Mouse (Mus musculus) ES-Bruce4 (cell line): ENCODE measurements around the gene Ddx39. TPM values are rescaled to one million over a fixed set of nuclear protein-coding genes. Genes with fewer than 3 reads are reported as not detected.

Experiments used
- H3K27ac ChIP-seq: 2 replicates; pipeline ENCODE4 v1.5.1; 2012; ENCODE audit warnings: low read length, inconsistent platforms; ENCODE audit not compliant: insufficient read depth
- H3K27me3 ChIP-seq: 2 replicates; pipeline ENCODE4 v1.6.1; 2012; ENCODE audit warnings: mild to moderate bottlenecking, low read length, inconsistent platforms; ENCODE audit not compliant: control insufficient read depth, poor library complexity, insufficient read depth, severe bottlenecking
- H3K36me3 ChIP-seq: 2 replicates; pipeline ENCODE4 v1.6.1; 2012; ENCODE audit warnings: inconsistent platforms, mild to moderate bottlenecking, low read length, moderate library complexity; ENCODE audit not compliant: control insufficient read depth, poor library complexity, insufficient read depth, severe bottlenecking
- H3K4me1 ChIP-seq: one replicate; pipeline ENCODE4 v1.8.1; 2011; ENCODE audit warnings: low read length; ENCODE audit not compliant: control insufficient read depth, insufficient read depth
- H3K4me3 ChIP-seq: 2 replicates; pipeline ENCODE4 v1.5.1; 2011; ENCODE audit warnings: low read depth, mild to moderate bottlenecking, low read length
- H3K9ac ChIP-seq: 2 replicates; pipeline ENCODE4 v1.6.1; 2012; ENCODE audit warnings: low read depth, mild to moderate bottlenecking, inconsistent platforms; ENCODE audit not compliant: poor library complexity, severe bottlenecking
- H3K9me3 ChIP-seq: replicated peaks from 2 replicates; pipeline ENCODE4 v1.6.1; 2012; ENCODE audit warnings: mild to moderate bottlenecking, low read length, inconsistent platforms; ENCODE audit not compliant: control insufficient read depth, poor library complexity, insufficient read depth, severe bottlenecking
- CTCF ChIP-seq: IDR thresholded peaks from one replicate; pipeline ENCODE4 v1.8.1; 2011; ENCODE audit warnings: low read depth, low read length
- EP300 ChIP-seq: IDR thresholded peaks from 2 replicates; pipeline ENCODE4 v1.6.1; 2011; ENCODE audit warnings: low read depth, low read length; ENCODE audit not compliant: insufficient read depth
- POLR2A ChIP-seq: IDR thresholded peaks from one replicate; pipeline ENCODE4 v1.8.1; 2011; ENCODE audit warnings: low read length; ENCODE audit not compliant: insufficient read depth
- polyA plus RNA-seq: library from polyadenylated mRNA; stranded (reverse); fragments of >200 nt; gene quantifications from 2 replicates; pipeline ENCODE4 v1.2.4, GENCODE M21; 2011; ENCODE audit warnings: low read depth; ENCODE audit not compliant: missing spikeins, insufficient read depth, insufficient read length

The Ddx39 gene
- polyA plus RNA-seq, 1 experiment, result 117 TPM

DNA sequence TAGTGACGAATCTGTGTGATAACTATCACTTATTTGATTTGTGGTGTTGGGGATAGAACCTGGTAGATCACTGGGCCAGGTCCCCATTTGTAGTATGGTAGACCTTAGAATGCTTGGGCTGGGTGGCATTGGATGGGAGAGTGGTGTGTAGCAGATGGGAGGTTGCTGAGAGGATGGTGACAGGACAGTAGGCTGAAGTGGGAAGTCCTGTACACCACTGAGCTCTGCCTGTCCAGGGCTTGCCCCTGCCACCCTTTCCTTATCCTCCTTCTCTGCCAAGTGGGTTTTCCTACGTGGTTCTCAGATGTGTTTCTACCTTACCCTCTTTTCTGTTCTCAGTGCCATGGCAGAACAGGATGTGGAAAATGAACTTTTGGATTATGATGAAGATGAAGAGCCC lies 4.1 kb downstream of the Ddx39 start:
- Histone ChIP-seq H3K9ac (no peak overlapping the region), H3K36me3 (peaks cover 60% of the 10 kb centered on the region), H3K9me3 (no peaks in the 10 kb centered on the region), H3K27me3 (no peaks in the 10 kb centered on the region), H3K4me1 (no peaks in the 10 kb centered on the region), H3K4me3 (no peak overlapping the region), H3K27ac (no peak overlapping the region)
- TF ChIP-seq POLR2A (no peak), EP300 (no peak), CTCF (no peak)

DNA sequence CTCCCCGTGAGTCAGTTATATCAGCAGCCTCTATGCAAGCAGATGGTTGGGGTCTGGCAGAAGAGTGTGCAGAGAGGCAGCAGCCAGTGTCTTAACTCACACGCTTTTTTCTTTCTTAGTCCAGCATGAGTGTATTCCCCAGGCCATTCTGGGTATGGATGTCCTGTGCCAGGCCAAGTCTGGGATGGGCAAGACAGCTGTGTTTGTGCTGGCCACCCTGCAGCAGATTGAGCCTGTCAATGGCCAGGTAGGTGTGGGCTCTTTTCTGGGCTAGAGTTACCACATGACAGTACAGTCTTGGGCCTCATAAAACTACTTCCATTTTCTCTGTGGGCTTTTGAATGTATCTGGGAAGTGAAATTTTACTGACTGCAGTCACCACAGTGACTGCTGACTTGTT lies 4.7 kb downstream of the Ddx39 start:
- Histone ChIP-seq H3K27ac (0 out of 2 replicates have a peak overlapping the region, but pooled peaks have one; percentile 6), H3K4me1 (no peaks in the 10 kb centered on the region), H3K9ac (no peak overlapping the region), H3K27me3 (no peaks in the 10 kb centered on the region), H3K4me3 (no peak overlapping the region), H3K9me3 (no peaks in the 10 kb centered on the region), H3K36me3 (peaks cover 65% of the 10 kb centered on the region)
- TF ChIP-seq POLR2A, result no peak
- no peak for TF ChIP-seq EP300
- no peak for TF ChIP-seq CTCF

DNA sequence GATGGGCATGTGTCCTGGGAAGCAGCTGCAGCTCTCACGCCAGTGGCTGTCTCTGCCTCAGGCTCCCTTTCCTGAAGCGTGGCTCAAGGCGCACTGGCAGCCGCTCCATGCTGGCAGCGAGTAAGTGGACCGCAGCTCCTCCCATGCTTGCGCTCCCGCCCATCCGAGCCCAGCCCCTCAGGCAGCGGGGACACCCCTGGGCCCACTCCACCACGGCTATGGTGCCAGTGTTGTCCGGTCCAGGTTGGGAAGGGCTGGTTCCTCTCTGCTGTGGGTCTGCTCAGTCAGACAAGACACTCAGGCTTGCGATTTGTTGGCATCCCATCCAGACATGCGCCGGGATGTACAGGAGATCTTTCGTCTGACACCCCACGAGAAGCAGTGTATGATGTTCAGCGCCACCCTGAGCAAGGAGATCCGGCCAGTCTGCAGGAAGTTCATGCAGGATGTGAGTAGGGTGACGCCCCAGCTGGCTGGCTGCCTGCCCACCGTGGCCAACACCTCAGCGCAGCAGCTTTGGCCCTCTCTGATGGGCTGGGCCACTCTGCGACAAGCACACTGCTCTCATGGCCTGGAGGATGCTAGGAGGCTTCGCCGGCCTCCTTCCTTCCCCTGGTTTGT lies 6.5 kb downstream of the Ddx39 start:
- Histone ChIP-seq H3K4me3 (no peak overlapping the region), H3K4me1 (no peaks in the 10 kb centered on the region), H3K9me3 (no peaks in the 10 kb centered on the region), H3K9ac (no peak overlapping the region), H3K27ac (no peak overlapping the region), H3K36me3 (peaks cover 73% of the 10 kb centered on the region), H3K27me3 (no peaks in the 10 kb centered on the region)
- TF ChIP-seq CTCF, result no peak
- no peak for TF ChIP-seq POLR2A
- no peak for TF ChIP-seq EP300

DNA sequence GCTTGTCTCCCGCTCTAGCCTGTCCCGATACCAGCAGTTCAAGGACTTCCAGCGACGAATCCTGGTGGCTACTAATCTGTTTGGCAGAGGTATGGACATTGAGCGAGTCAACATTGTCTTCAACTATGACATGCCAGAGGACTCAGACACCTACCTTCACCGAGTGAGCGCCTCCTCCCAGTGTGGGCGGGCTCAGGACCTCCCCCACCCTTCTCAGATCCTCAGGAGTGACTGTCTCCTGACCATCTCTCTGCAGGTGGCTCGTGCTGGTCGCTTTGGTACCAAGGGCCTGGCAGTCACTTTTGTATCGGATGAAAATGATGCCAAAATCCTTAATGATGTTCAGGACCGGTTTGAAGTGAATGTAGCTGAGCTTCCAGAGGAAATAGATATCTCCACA lies 7.7 kb downstream of the Ddx39 start:
- Histone ChIP-seq H3K27ac (no peak overlapping the region), H3K9ac (no peak overlapping the region), H3K27me3 (no peaks in the 10 kb centered on the region), H3K36me3 (peaks cover 74% of the 10 kb centered on the region), H3K4me3 (no peak overlapping the region), H3K4me1 (no peaks in the 10 kb centered on the region), H3K9me3 (no peaks in the 10 kb centered on the region)
- TF ChIP-seq CTCF (no peak), EP300 (no peak), POLR2A (no peak)

DNA sequence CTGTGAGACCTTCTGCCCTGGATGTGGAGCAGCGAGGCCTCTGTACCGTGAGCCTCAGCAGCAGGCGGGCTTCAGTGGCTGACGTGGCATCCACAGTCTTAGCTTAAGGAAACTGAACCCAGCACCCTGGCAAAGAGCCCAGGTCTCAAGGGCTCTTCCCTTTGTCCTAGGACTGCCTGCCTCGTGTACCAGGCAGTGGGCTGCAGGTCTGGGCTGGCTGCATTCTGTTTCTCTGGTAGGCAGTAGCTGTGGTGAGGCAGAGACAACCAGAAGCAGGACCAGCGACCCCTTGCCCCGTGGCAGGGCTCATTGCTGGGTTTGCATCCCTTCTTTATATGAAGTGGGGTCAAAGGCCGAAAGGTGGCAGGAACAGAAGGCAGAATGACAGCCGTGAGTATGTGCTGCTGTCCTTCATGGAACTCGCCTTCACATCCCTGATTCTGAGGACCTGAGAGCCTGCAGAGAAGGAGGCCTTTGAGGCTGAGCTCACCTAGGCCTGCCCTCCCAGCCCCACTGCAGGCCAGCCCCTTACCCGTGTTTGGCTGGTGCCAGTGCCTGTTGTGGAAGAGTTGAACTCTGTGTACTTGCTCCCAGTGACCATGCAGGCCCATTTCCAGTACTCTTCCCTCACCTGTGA lies 8.6 kb downstream of the Ddx39 start:
- H3K4me3 ChIP-seq, result no peak overlapping the region
- H3K36me3 ChIP-seq, result peaks cover 81% of the 10 kb centered on the region
- H3K4me1 ChIP-seq, result no peaks in the 10 kb centered on the region
- TF ChIP-seq POLR2A (no peak), EP300 (no peak), CTCF (no peak)
- no peaks in the 10 kb centered on the region for H3K9me3 ChIP-seq
- H3K9ac ChIP-seq, result no peak overlapping the region
- no peak overlapping the region for H3K27ac ChIP-seq
- no peaks in the 10 kb centered on the region for H3K27me3 ChIP-seq
